Mouse (Mus musculus) left cerebral cortex, adult 18-20 months (tissue): ENCODE measurements around the gene Nceh1. TPM values are rescaled to one million over a fixed set of nuclear protein-coding genes. Genes with fewer than 3 reads are reported as not detected.

Source experiments
- DNase-seq, 2 experiments: peaks; one replicate each; pipeline ENCODE4 v3.0.0; 2021 to 2022; ENCODE audit warnings: low spot score in 2 of 2, mixed read lengths in 1 of 2
- total RNA-seq, 2 experiments: library from RNA; stranded (reverse); gene quantifications; 2 replicates each; pipeline ENCODE4 v1.2.3; 2021

The Nceh1 gene
- total RNA-seq, 2 experiments from 2014 or later, result 114 to 130 TPM

- no peak for DNase-seq
Observed at GRCm38 (mm10) chr3:27317288-27318024, 134.7 kb downstream of the Nceh1 start.

- no peak for DNase-seq
Observed at GRCm38 (mm10) chr3:27319650-27320049, 136.9 kb downstream of the Nceh1 start.

DNA sequence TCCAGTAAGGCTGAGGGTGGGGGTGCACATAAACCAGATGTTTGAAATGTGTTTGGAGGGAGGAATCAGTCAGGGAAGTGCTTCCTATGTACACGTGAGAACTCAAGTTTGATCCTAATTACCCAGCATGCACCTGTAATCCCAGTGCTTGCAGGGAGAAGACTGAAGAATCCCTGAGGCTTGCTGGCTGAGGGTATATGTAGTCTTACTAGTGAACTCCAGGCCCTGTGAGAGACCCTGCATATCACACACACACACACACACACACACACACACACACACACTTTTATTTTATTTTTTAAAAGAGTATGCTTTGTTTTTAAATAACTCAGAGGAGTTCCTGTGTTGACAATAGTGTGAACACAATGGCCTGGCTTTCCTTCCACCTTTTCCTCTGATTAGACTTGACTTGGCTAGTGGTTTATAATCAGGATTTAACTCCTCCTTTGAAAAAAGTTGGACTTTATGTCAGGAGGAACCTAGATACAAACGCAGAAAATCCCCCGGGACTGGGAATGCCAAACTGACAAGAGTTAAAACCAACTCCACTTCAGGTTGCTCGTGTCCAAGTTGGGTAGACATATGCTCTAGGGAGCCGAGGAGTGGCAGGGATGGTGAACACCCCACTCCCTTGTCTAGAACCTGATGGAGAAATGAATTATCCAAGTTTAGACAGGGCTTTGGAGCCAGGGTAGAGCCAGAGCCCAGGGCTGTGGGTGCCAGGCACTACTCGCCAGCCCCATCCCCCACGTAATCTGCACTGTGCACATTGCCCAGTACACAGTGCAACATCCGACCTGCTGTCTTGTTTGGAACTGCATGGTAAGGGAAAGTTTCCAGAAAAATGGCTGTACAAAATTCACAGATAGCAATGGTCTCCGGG, 138.1 kb downstream of the Nceh1 start:
- no peak for DNase-seq

DNA sequence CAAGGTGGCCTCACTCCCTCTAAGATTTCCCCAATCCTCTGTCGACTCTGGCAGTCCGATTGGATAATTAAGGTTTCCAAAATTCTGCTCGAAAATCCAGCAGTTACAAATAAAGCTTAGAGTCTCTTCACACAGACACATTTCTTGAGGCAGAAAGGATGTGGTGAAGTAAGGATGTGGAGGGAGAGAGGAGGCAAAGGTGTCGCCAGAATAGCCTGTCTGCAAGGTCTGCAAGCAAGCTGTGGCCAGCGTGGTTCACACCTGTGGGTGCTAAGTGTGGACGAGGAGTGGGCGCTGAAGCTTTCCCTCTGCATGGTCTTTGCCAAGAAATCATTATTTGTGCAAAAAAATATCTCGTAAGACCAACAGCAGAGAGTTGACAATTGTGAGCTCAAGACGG, 139.8 kb downstream of the Nceh1 start:
- no peak for DNase-seq

DNA sequence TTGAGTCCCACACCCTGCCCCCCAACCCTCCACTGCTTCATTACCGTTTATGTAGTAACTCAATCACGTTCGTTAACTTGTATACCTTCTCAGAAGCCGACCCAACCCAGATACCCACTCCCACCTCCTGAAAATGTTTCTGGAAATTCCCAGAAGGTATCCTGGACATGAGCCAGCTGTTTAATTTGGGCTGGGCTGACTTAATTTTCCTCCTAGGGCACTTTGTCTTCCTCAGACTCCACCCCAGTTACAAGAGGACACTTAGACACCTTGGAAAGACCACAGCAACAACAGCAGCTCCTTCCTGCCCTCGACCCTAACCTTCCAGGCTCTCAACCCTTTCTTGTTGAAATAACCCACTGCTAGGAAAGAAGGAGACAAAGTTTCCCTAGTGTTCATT, 140.8 kb downstream of the Nceh1 start:
- DNase-seq, result no peak

DNA sequence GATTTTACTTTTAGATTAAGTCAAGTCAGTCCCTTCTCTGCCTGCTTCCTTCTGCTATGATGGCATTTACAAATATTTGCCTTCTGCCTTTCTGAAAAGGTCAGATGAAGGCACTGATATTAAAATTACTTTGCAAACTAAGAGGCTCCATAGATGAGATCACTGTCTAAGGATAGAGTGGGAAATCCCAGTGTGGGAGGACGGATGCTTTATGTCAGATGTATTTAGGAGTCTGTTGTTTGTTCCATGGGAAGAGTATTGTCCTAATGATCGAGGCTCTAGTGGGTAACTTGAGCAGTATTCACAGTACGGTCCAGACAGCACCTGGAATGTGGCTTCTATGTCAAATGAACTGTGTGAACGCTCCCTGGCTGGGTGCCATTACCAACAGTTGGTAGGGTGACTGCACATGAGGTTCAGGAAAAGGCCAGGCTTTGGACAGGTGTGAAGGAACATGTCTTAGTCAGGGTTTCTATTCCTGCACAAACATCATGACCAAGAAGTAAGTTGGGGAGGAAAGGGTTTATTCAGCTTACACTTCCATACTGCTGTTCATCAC, 143.9 kb downstream of the Nceh1 start:
- no peak for DNase-seq

DNA sequence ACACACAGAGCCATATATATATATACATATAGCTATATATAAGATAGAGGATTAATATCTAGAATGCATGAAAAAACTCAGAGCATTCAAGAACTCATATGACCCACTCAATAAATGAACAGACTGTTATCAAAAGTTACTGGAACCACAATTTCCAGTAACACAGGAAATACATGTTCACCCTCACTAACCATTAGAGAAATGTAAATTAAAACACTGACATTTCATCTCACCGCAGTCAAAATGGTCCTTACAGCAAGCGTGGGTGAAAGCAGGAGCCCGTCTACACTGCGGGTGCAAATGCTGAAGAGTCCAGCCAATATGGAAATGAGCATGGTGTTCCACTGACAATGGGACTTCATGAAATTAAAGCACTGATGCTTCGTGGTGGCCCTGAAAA, 147.9 kb downstream of the Nceh1 start:
- DNase-seq, result no peak

Other genes with a start within 250 kb of the Nceh1 start
- gene Ect2, start 29.1 kb upstream of the Nceh1 start, total RNA-seq, result 1 to 10 TPM in 1 of 2 experiments, under 1 TPM in 1; 0.30 to 1.1 TPM
- 1 to 10 TPM in 1 of 2 experiments, under 1 TPM in 1; 1.00 to 2.2 TPM for gene Tnfsf10, start 134.1 kb downstream of the Nceh1 start, total RNA-seq
- under 1 TPM; 0.12 to 0.14 TPM for gene Ghsr, start 188.4 kb downstream of the Nceh1 start, total RNA-seq